Mouse (Mus musculus) spleen, postnatal 36 days (tissue): ENCODE data around the gene Abca12.

Experiments
- DNase-seq, 2 experiments: peaks; one replicate each; pipeline ENCODE4 v3.0.0; 2022; ENCODE audit warnings: low spot score in 2 of 2, mixed read lengths in 1 of 2

The Abca12 gene

DNA sequence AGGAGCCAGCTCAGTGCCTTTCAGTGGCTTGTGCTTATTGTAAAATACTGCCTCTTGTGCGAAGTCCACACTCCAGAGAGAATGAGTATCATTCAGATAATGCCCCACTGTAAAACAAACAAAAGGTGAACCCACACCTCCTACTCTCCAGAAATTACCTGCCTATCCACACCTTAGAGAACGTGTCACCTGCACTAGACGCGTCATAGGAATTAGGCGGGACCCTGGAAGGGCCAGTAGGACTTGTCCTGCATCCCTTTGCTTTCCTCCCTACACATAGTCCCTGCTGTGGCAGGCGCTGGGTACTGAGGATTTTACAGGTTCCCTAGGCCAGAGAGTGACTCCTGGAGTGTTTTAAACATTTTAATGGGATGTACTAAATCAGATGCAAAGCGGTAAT is at the start of gene Abca12:
Gene Abca12 (minus strand): TSS at position 101 of the 400 bp plus-strand sequence.
- DNase-seq = no peak

DNA sequence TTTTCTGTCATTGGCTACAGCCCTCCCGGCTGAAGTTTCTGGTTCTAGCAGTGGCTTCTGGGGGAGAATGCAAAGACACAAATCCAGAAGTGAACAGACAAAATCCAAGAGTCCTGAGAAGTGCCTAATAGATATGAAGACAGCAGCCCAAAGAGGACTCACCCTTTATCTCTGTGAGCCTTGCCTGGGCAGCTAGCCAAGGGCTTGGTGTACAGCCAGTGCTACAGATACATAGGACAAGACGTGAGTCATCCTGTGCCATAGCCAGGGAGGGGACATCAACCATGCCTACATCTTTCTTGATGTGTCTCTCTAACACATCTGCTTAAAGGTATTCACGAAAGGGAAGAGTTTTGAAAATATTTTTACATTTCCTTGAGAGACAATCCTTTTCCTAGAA is 43.3 kb upstream of the Abca12 start:
- no peak for DNase-seq

DNA sequence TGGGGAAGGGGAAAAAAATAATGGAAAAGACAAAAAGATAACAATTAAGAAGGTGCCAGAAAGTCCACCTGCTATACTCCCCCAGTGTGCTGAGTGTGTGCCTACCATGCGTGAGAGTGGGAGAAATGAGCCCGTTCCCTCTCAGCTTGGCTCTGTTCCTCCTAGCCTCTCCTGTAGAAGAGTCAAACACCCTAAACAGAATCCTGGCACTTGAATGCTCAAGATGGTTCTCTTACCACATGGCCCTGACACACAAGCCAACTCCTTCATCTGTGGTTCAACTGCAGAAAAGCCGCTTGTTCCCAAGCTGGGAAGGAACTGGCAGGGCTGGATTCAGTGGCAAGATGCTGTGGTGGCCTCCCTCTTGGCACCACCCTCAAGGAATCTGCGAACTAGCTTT is 32.7 kb upstream of the Abca12 start:
- no peak for DNase-seq

DNA sequence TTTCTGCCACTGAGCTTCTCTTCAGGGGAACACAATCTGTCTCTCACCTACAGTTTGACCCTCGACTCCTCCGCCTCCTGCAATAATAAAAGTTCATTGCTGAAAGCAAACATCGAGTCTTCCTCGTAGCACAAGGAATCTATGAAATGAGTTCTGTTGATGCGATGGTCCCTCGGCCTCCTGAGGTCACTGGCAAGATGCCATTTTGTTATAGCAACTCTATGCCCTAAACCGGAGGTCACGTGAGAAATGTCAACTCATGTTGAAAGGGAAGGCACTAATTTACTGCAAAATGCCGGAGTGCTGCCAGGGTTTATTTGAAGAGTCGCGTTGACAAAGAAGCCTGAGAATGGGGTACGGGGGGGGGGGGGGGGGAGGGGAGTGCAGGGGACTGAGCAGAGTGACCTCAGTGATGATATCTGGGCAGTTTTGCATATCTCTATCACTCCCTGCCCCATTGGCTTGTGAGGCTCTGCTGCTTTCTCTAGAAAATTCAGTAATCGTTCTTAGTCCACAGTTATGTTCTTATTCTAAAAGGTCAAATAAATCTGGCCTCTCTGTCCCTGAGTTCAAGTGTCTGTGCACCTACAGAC is 7.1 kb upstream of the Abca12 start:
- DNase-seq = no peak

DNA sequence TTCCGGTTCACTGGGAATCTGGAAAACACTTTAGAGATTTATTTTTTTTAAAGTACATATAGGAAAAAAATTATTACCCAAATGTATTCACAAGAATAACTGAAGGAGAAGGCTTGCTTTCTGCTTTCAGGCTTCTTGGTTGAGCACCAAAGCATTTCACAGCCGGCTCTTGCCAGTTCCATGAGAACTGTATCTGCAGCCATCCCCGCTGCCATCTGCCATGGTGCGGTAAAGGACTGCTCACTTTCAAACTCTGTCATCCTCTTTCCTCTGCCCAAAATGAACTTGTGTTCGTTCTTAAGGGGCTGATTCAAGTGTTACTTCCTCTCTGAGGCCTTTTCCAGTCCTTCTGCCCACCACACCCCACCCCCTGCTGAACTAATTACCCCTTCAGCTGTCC is 3.8 kb upstream of the Abca12 start:
- no peak for DNase-seq

DNA sequence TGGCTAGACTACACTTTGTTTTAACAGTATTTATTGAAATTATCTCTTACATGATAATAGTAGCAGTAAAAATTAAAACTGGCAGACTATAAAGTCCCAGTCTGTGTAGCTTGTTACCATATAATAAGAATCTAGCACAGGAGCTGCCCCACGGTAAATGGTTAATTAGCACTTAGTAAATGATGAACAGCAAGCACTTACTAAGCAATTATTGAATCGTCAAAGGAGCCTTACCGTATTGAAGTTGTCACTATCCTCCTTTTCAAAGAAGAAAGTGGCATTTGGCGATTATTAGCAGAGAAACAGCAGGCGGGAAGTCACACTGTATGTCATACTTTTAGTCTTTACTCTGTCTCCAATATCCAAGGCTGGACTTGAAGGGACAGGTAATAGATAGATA is 3.2 kb upstream of the Abca12 start:
- no peak for DNase-seq

DNA sequence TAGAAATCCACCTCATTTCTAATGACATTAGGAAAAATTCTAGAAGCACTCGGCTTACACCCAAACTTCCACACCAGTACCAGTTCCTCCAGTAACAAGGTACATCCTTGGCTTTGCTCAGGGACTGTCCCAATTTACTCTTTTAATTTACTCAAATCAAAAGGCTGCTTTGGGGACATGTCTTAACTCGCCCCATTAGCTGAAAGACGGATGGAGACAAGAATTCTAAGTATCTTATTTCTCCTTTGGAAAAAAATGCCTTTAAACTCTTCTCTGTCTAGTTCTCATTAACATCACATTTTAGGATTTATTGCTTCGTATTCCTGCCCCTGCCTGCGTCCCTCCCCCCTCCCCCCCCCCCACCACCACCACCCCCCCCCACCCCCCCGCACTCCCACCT is 626 bp downstream of the Abca12 start:
- DNase-seq = no peak

DNA sequence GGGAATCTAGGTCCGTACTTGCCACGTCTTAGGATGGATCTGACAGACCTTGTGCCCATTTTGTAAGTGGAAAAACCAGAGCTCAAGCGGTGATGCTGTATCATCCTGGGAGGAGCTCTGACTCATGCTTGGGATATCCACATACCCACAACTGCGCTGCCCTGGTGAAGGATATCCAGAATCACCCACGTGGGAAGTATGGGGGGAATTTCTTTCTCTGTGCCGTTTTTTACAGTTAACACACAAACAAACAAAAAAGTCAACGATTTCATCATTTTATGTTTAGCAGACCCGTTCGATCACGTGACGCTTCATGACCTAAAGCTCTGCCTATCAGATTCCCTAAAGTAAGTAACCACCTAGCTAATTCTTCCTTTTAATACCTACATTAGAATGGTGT is 1.6 kb downstream of the Abca12 start:
- DNase-seq = no peak

DNA sequence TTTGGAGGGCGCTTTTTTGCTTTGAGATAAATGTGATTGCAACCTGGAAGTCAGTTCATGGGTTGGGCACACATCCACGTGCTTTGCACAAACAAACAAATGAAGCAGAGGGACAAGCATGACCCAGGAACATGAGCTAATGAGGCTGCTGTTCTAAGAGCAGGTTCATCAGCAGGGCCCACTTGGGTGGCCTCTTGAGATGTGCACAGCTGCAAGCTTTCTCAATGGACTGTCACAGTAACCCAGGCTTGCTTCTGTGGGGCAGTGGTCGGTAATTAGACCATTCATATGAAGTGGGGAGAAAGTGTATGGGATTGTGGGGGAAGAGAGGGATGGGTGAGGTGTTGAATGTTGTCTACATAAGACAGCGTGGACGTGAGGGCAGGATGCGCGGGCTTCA is 7.0 kb downstream of the Abca12 start:
- DNase-seq = no peak

DNA sequence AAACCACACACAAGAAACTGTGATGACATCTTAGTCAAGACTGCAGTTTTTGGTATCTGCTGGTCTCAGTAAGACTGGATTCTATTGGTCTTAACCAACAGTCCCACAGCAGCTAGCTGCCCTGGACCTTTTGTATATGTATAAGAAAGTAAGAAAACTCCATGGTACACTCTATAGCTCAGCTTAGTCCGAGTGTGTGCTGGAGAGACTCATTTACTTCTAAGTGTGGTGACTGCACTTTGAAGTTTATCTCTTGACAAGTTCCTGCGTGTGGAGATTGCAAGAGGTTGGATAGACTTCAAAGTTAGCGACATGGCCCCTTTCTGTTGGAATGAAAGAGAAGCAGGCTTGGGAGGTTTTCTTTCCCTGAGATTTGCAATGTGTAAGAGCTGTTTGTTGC is 17.1 kb downstream of the Abca12 start:
- no peak for DNase-seq

DNA sequence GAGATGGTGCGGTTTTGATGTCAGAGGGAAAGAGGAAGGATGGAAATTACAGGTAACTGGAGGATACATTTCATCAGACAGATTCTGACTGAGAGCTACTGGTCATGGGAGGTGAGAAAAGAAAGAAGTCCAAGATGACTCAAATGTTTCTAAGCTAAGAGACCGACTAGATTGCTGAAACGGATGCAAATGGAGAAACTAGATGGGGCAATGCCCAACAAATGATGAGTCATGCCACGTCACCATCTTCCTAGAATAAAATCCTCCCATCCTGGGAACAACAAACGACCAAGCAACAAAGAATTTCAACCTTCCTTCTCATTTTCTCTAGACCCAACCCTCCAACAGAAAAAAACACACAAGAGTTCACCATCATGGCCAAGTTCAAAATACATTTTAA is 18.6 kb downstream of the Abca12 start:
- DNase-seq = no peak

DNA sequence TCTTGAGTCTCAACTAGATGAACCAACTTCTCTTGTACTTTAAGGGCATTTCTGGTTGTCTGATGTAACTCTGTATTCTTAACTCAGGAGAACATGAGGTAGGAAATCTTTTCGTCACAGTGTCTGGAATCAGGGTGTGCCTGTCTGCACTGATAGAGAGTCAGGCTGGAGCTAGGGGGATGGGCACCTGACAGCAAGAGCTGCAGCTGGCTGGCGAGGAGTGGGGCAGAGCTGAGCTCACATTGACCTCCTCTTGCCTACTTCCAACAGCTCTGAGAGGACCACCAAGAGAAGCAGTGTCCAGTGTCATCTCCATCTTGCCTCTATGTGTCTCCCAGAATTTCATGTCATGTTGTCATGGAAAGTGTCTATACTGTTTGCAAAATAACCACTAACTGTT is 20.5 kb downstream of the Abca12 start:
- DNase-seq = no peak

DNA sequence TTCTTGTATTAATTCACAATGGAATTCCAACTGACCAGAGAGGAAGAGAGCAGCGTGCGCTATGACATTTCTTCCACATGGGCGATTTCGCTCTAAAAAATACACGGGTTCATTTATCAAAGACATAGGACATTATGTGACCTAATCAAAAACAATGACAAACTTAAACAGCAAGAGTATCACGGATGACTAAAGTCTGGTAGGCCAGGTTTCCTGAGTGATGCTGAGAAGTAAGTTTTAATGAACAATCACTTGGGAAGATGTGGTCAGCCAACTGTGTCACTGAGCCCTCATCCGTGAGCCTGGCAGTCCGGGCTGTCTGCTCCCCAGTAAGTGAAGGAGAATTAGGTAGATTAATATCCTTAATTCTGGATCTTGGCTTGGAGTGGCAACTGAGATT is 21.2 kb downstream of the Abca12 start:
- DNase-seq = no peak

DNA sequence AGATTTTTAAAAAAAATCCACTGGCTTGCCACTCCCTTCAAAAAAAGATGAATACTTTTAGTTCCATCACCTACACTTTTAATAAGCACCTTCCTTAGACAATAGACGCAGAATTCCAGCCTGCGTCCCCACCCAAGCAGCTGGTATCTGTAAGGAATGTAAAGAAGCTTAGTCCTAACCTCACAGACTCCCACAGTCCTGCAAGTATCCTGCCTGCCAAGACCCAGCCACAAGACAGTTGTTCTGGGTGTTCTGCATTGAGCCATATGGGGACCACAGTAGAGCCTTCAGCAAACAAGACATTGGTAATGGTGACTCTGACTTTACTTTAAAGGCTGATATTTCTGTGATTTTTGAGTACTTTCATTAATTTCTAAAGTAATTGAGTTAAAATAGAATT is 22.2 kb downstream of the Abca12 start:
- no peak for DNase-seq

DNA sequence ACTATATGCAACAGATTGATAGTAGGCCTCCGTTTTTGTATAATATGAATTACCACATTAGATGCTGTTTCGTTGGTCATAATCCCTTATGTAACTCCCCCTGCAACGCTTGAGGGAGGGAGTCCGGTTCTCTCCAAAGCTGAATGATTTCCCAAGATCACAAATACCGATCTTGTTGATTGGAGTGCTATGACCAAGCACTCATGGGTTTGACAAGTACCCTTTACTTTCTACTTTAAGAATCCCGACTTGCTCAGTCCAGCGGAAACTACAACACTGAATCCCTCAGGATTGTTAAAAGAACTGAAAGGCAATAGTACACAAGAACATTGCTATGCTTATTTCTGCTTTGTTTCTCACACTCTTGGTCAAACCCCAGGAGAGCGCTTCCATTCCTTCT is 28.1 kb downstream of the Abca12 start:
- no peak for DNase-seq

DNA sequence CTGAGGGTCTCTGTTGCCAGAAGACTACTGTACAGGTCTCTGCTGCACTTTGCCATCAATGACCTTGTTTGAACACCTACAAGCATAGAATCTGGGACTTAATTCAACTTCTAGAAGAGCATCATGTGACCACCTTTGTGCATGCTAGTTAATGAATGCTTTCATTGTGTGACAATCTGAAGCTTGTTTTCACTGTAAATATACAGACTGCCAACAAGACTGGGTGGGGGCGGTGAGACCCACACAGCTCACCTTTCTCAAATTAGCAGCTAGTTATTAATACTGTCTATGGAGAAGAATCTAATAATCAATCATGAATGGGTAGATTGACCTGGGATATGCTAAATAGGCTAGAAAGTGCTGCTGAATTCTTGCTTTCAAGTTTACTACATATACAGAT is 30.6 kb downstream of the Abca12 start:
- DNase-seq = no peak

DNA sequence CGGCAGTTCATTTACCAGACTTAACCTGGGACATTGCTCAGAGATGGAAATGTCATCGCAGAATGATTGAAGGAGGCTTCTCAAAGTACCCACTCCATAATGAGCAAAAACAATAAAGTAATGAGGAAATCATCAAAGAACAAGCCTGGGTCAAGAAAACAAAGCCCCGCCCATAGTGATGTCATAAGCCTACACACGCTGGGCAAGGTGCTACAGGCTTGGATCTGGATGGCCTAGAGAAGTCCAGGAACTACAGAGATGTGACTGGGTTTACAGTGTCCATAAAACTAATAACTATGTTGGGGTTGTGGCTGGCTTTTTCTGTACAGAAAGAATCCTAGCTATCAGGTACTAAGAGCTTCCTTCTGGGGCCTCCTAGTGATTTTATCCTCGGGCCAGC is 41.6 kb downstream of the Abca12 start:
- no peak for DNase-seq

DNA sequence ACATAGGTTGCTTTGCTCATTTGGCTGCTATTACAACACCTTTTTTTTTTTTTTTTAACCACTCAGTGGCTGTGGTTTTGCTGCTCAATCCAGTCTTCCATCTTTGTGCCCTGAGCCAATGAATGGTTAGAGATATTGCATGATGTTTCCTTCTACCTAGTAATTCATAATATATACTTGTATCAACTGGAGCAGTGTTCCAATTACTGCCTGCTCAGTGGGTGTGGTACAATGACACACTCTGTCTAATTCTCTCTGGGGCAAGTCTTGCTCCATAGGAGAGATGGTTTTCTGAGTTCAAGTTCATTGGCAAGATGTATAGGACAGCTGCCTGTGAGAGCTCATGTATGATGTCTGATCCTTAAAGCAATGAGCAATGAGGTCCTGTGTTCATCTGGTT is 44.4 kb downstream of the Abca12 start:
- DNase-seq = no peak

DNA sequence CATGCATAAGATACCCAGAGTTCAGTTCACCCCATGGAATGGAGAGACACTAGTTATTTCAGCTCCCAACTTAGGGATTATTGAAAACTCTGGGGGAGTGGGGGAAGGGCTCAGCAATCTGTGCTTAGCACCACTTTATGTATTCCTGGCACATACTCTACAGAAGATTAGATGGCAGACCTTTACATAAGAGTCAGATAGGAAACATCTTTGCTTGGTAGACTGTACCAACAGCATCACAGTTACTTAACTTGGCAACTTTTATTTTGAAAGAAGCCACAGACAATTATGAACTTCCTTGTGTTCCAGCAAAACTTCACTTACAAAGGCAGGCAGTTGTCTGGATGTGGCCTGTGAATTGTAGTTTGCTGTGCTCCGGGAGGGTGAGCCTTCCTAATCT is 46.9 kb downstream of the Abca12 start:
- DNase-seq = no peak

DNA sequence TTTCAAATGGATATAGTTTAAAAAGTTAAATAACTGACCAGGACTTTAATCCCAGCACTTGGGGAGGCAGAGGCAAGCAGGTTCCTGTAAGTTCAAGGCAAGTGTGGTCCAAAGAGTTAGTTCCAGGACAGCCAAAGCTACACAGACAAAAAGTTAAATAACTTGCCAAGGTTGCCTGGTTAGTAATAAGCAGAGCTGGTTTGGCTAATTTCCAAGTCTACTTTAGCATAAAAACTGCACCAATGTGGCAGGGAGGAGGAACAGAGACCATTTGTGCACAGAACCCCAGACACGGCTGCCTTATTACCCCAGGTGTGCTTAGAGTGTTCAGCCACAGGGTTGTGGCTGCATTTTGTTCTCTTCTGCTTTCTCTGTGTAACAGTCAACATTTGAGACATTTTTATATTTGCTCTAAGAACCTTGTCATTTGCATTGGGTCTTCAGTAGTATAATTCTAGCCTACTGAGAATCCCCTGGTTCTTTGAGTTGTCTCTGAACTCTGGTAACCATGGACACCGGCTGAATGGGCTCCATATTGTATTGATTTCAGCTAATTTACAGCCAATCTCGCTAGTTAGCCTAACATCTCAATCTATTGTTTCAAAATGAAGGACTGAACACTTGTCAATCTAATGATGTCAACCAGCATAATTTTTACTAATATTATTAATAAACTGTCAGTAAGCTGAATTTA is 71.7 kb downstream of the Abca12 start:
- no peak for DNase-seq

DNA sequence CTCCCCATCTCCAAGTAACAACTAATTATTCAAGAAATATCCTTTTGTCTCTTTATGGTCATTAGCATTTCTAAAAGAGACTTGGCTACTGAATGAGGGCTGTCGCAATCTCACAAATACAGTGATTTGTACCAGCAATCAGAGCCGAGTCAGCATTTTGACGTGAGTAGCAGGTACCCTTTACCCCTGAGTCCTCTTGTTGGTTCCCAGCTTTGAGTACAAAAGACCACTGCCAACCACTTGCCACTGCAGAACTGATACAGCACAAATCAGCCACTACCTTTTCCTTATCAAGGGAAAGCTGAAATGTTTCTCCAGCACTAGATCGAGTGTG is 72.5 kb downstream of the Abca12 start:
- DNase-seq = no peak

DNA sequence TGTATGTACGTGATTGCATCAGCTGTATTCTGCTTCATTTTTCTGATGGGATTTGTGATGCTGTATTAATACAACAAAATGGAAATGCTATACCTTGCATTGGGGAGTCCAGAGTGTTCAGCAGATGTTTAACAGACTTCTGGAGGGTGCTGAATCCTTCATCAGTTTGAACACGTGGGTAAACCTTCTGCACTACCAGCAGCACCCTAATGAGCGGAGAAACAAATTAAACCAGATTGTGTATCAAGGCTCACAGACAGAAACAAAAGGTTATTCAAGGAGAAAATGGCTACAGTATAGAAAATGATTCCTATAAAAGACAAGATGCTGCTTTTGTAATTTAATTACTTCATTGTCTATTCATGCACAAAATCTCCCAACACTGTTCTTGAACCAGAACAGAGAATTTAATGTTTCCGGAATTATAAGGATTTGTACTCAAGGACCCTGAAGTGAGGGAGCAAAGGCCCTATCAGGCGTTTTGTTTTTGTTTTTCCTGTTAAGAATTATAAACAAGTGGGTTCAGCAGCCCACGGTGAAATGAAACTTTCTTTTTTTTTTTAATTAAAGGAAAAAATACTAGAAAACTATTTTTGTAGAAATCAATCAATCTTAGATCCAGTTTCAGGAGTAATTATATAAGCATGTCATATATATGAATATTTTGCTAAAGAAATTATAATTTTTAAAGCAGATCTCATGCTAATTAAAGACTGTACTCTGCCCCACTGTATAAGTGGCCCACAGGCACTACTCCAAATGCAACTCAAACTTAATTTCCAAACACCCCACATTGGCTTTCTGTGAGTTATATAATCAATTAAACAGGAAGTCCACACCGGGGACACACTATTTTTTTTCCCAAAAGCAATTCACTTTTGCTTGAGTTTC is 73.1 kb downstream of the Abca12 start:
- no peak for DNase-seq
